Mouse (Mus musculus): ENCODE measurements around the gene Rps6ka4. TPM values are rescaled to one million over a fixed set of nuclear protein-coding genes. Genes with fewer than 3 reads are reported as not detected.

The Rps6ka4 gene
- polyA plus RNA-seq, 1 experiment from 2014 or later: 24.2 TPM

- no peak overlapping the region for H3K9ac ChIP-seq (replicated peaks; ENCODE audit: low read depth, low read length)
- no peaks in the 10 kb centered on the region for H3K36me3 ChIP-seq (ENCODE audit: control insufficient read depth, insufficient read depth, low read length)
- H3K4me1 ChIP-seq (ENCODE audit: control insufficient read depth, insufficient read depth, low read length): no peaks in the 10 kb centered on the region
- no peak overlapping the region for H3K4me2 ChIP-seq (replicated peaks; ENCODE audit: low read depth, low read length)
- no peaks in the 10 kb centered on the region for H3K27me3 ChIP-seq (ENCODE audit: control insufficient read depth, insufficient read depth, low read length)
- 85% methylated on average over 4 of the region's 4 CpGs for whole genome bisulfite sequencing
- H3K9me3 ChIP-seq (ENCODE audit: control insufficient read depth, low read depth, low read length): no peaks in the 10 kb centered on the region
- ATAC-seq (ENCODE audit: insufficient number of reproducible peaks, insufficient read depth, low FRiP score, low read depth): no peak
- no peak overlapping the region for H3K4me3 ChIP-seq (ENCODE audit: low read depth, low read length)
- no peak overlapping the region for H3K27ac ChIP-seq (ENCODE audit: low read length)
Measured at GRCm38 (mm10) chr19:6861451-6861850, 21.0 kb upstream of the Rps6ka4 start.

- Histone ChIP-seq H3K27ac (ENCODE audit: low read length) (no peak overlapping the region), H3K4me2 (replicated peaks; ENCODE audit: low read depth, low read length) (no peak overlapping the region)
- ATAC-seq (ENCODE audit: insufficient number of reproducible peaks, insufficient read depth, low FRiP score, low read depth): no peak
Measured at GRCm38 (mm10) chr19:6860706-6861105, 20.3 kb upstream of the Rps6ka4 start.

GRCm38 (mm10) chr19:6859971-6860370 is 19.5 kb upstream of the Rps6ka4 start:
- H3K36me3 ChIP-seq (ENCODE audit: control insufficient read depth, insufficient read depth, low read length): no peaks in the 10 kb centered on the region
- H3K4me2 ChIP-seq (replicated peaks; ENCODE audit: low read depth, low read length): no peak overlapping the region
- no peaks in the 10 kb centered on the region for H3K9me3 ChIP-seq (ENCODE audit: control insufficient read depth, low read depth, low read length)
- ATAC-seq (ENCODE audit: insufficient number of reproducible peaks, insufficient read depth, low FRiP score, low read depth): no peak
- no peak overlapping the region for H3K27ac ChIP-seq (ENCODE audit: low read length)
- H3K4me3 ChIP-seq (ENCODE audit: low read depth, low read length): no peak overlapping the region
- no peak overlapping the region for H3K9ac ChIP-seq (replicated peaks; ENCODE audit: low read depth, low read length)
- 80% methylated on average over 3 of the region's 3 CpGs for WGBS
- H3K4me1 ChIP-seq (ENCODE audit: control insufficient read depth, insufficient read depth, low read length): 0 out of 2 replicates have a peak, but pooled peaks cover 9% of the 10 kb centered on the region
- no peaks in the 10 kb centered on the region for H3K27me3 ChIP-seq (ENCODE audit: control insufficient read depth, insufficient read depth, low read length)

More at GRCm38 (mm10) chr19:6860706-6861105, 20.3 kb upstream of the Rps6ka4 start:
- Histone ChIP-seq H3K9me3 (ENCODE audit: control insufficient read depth, low read depth, low read length) (no peaks in the 10 kb centered on the region), H3K27me3 (ENCODE audit: control insufficient read depth, insufficient read depth, low read length) (no peaks in the 10 kb centered on the region), H3K4me1 (ENCODE audit: control insufficient read depth, insufficient read depth, low read length) (0 out of 2 replicates have a peak, but pooled peaks cover 4% of the 10 kb centered on the region), H3K36me3 (ENCODE audit: control insufficient read depth, insufficient read depth, low read length) (no peaks in the 10 kb centered on the region), H3K9ac (replicated peaks; ENCODE audit: low read depth, low read length) (no peak overlapping the region), H3K4me3 (ENCODE audit: low read depth, low read length) (no peak overlapping the region)
- WGBS: 75% methylated on average over 6 of the region's 6 CpGs

GRCm38 (mm10) chr19:6859032-6859651 is 18.7 kb upstream of the Rps6ka4 start:
- no peak overlapping the region for H3K9ac ChIP-seq (replicated peaks; ENCODE audit: low read depth, low read length)
- no peak overlapping the region for H3K4me3 ChIP-seq (ENCODE audit: low read depth, low read length)
- H3K27ac ChIP-seq (ENCODE audit: low read length): no peak overlapping the region
- H3K4me2 ChIP-seq (replicated peaks; ENCODE audit: low read depth, low read length): no peak overlapping the region
- 79% methylated on average over 2 of the region's 2 CpGs for WGBS
- no peaks in the 10 kb centered on the region for H3K27me3 ChIP-seq (ENCODE audit: control insufficient read depth, insufficient read depth, low read length)
- ATAC-seq (ENCODE audit: insufficient number of reproducible peaks, insufficient read depth, low FRiP score, low read depth): no peak
- 0 out of 2 replicates have a peak, but pooled peaks cover 9% of the 10 kb centered on the region for H3K4me1 ChIP-seq (ENCODE audit: control insufficient read depth, insufficient read depth, low read length)
- H3K9me3 ChIP-seq (ENCODE audit: control insufficient read depth, low read depth, low read length): no peaks in the 10 kb centered on the region
- H3K36me3 ChIP-seq (ENCODE audit: control insufficient read depth, insufficient read depth, low read length): no peaks in the 10 kb centered on the region

GRCm38 (mm10) chr19:6858031-6858430 is 17.6 kb upstream of the Rps6ka4 start, which contains the start of gene Ccdc88b:
TSS of gene Ccdc88b (minus strand) at chr19:6858211.
- 0 out of 2 replicates have a peak, but pooled peaks cover 9% of the 10 kb centered on the region for H3K4me1 ChIP-seq (ENCODE audit: control insufficient read depth, insufficient read depth, low read length)
- H3K9ac ChIP-seq (replicated peaks; ENCODE audit: low read depth, low read length): no peak within 1 kb of the TSS
- no peak within 1 kb of the TSS for H3K4me3 ChIP-seq (ENCODE audit: low read depth, low read length)
- 76% methylated on average over 7 of the region's 7 CpGs for WGBS
- H3K27me3 ChIP-seq (ENCODE audit: control insufficient read depth, insufficient read depth, low read length): no peaks in the 10 kb centered on the region
- no peak for ATAC-seq (ENCODE audit: insufficient number of reproducible peaks, insufficient read depth, low FRiP score, low read depth)
- H3K36me3 ChIP-seq (ENCODE audit: control insufficient read depth, insufficient read depth, low read length): no peaks in the 10 kb centered on the region
- H3K4me2 ChIP-seq (replicated peaks; ENCODE audit: low read depth, low read length): no peak within 1 kb of the TSS
- no peaks in the 10 kb centered on the region for H3K9me3 ChIP-seq (ENCODE audit: control insufficient read depth, low read depth, low read length)
- H3K27ac ChIP-seq (ENCODE audit: low read length): no peak within 1 kb of the TSS; the same call in 1 of the 2 replicates

- Histone ChIP-seq H3K27me3 (ENCODE audit: control insufficient read depth, insufficient read depth, low read length) (no peaks in the 10 kb centered on the region), H3K36me3 (ENCODE audit: control insufficient read depth, insufficient read depth, low read length) (no peaks in the 10 kb centered on the region), H3K9ac (replicated peaks; ENCODE audit: low read depth, low read length) (no peak overlapping the region), H3K4me2 (replicated peaks; ENCODE audit: low read depth, low read length) (no peak overlapping the region), H3K9me3 (ENCODE audit: control insufficient read depth, low read depth, low read length) (no peaks in the 10 kb centered on the region), H3K4me1 (ENCODE audit: control insufficient read depth, insufficient read depth, low read length) (0 out of 2 replicates have a peak, but pooled peaks cover 9% of the 10 kb centered on the region), H3K4me3 (ENCODE audit: low read depth, low read length) (no peak overlapping the region), H3K27ac (ENCODE audit: low read length) (no peak overlapping the region)
- ATAC-seq (ENCODE audit: insufficient number of reproducible peaks, insufficient read depth, low FRiP score, low read depth): no peak
- 74% methylated on average over 9 of the region's 9 CpGs for WGBS
Measured at GRCm38 (mm10) chr19:6857391-6858005, 17.1 kb upstream of the Rps6ka4 start.

GRCm38 (mm10) chr19:6857003-6857360 is 16.5 kb upstream of the Rps6ka4 start:
- ATAC-seq (ENCODE audit: insufficient number of reproducible peaks, insufficient read depth, low FRiP score, low read depth): no peak
- Histone ChIP-seq H3K4me2 (replicated peaks; ENCODE audit: low read depth, low read length) (no peak overlapping the region), H3K27me3 (ENCODE audit: control insufficient read depth, insufficient read depth, low read length) (no peaks in the 10 kb centered on the region)

GRCm38 (mm10) chr19:6856281-6857002 is 16.0 kb upstream of the Rps6ka4 start:
- Histone ChIP-seq H3K36me3 (ENCODE audit: control insufficient read depth, insufficient read depth, low read length) (no peaks in the 10 kb centered on the region), H3K4me2 (replicated peaks; ENCODE audit: low read depth, low read length) (no peak overlapping the region), H3K27me3 (ENCODE audit: control insufficient read depth, insufficient read depth, low read length) (no peaks in the 10 kb centered on the region), H3K9ac (replicated peaks; ENCODE audit: low read depth, low read length) (no peak overlapping the region), H3K27ac (ENCODE audit: low read length) (no peak overlapping the region; the same call in 1 of the 2 replicates), H3K4me3 (ENCODE audit: low read depth, low read length) (no peak overlapping the region), H3K9me3 (ENCODE audit: control insufficient read depth, low read depth, low read length) (no peaks in the 10 kb centered on the region), H3K4me1 (ENCODE audit: control insufficient read depth, insufficient read depth, low read length) (0 out of 2 replicates have a peak, but pooled peaks cover 9% of the 10 kb centered on the region)
- WGBS: 32% methylated on average over 12 of the region's 12 CpGs
- no peak for ATAC-seq (ENCODE audit: insufficient number of reproducible peaks, insufficient read depth, low FRiP score, low read depth)

More at GRCm38 (mm10) chr19:6857003-6857360, 16.5 kb upstream of the Rps6ka4 start:
- Histone ChIP-seq H3K4me1 (ENCODE audit: control insufficient read depth, insufficient read depth, low read length) (0 out of 2 replicates have a peak, but pooled peaks cover 9% of the 10 kb centered on the region), H3K4me3 (ENCODE audit: low read depth, low read length) (no peak overlapping the region), H3K9me3 (ENCODE audit: control insufficient read depth, low read depth, low read length) (no peaks in the 10 kb centered on the region), H3K9ac (replicated peaks; ENCODE audit: low read depth, low read length) (no peak overlapping the region), H3K27ac (ENCODE audit: low read length) (no peak overlapping the region; the same call in 1 of the 2 replicates), H3K36me3 (ENCODE audit: control insufficient read depth, insufficient read depth, low read length) (no peaks in the 10 kb centered on the region)
- 34% methylated on average over 3 of the region's 3 CpGs for WGBS
